Mouse (Mus musculus) liver, embryonic 14.5 days (tissue): ENCODE data around the gene Thumpd2.

Experiments
- CTCF ChIP-seq: IDR thresholded peaks from 2 replicates; pipeline ENCODE4 v1.5.1; 2016; ENCODE audit warnings: antibody characterized with exemption, low read depth, control low read depth
- EP300 ChIP-seq: IDR thresholded peaks from 2 replicates; pipeline ENCODE4 v1.6.1; 2016; ENCODE audit warnings: antibody characterized with exemption, low read depth

DNA sequence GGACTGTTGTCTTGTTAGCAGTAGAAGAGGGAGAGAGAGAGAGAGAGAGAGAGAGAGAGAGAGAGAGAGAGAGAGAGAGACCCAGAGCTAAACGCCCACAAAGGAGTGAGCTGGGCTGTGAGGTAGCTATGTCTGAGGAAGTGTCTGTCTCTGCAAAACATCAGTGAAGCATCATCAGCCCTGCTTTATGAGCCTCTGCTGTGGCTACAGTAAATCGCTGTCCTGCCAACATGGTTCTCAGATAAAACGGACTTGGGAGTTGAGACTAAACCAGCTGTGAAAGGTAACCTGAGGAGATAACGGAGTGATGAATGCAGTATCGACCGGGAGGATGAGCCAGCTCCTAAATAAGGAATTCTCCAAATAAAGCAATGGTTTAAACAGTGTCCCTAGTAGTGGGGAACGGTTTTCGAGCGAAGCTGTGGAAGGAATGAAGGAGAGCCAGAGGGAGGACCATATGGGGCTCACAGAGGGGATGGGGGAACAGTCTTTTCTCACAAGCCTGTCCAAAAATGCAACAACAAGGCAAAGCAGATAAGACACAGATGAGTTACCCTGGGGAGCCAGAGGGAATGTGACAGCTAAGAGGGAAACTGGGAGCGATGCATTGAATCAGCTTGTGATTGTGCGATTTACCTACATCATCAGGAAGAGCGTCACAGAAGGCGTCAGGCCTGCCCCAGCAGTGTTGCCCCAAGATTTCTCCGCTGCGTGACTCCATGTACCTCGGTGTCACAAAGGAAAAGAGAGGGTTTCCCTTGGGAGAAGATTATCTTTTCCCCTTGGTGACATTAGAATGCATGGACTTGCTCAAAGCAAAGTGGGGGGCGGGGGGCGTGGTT is 53.8 kb downstream of the Thumpd2 start:
- no peak for TF ChIP-seq CTCF
- TF ChIP-seq EP300, result no peak
